Mouse (Mus musculus): ENCODE measurements around the gene Camk2n1.
A peak's percentile ranks its signal among the peaks of the same experiment; 100 is the strongest.

Camk2n1 gene

GRCm38 (mm10) chr4:138465446-138465845 is 11.3 kb downstream of the Camk2n1 start:
- DNase-seq: no peak

DNA sequence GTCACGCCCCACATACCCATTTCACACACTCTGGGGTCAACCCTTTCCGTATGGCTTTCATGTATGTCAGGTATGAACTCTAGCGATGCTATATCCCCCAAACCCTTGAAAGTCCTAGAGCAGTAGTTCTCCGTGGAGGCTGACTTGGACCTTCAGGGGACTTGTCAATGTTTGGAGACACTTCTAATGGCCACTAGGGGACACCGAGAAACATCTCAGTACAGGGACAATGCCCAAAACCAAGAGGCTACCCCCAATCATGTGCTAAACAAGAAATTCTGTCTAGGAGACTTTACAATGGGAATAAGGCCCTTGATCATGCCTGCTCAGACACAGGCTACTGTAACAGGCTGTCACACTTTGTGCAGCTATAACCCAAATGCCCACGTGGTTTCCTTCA is 12.6 kb downstream of the Camk2n1 start:
- DNase-seq: no peak

- no peak for DNase-seq
Measured at GRCm38 (mm10) chr4:138467451-138467850, 13.3 kb downstream of the Camk2n1 start.

GRCm38 (mm10) chr4:138469080-138469479 is 15.0 kb downstream of the Camk2n1 start:
- no peak for DNase-seq

- DNase-seq: no peak
Measured at GRCm38 (mm10) chr4:138471241-138471640, 17.1 kb downstream of the Camk2n1 start.

DNA sequence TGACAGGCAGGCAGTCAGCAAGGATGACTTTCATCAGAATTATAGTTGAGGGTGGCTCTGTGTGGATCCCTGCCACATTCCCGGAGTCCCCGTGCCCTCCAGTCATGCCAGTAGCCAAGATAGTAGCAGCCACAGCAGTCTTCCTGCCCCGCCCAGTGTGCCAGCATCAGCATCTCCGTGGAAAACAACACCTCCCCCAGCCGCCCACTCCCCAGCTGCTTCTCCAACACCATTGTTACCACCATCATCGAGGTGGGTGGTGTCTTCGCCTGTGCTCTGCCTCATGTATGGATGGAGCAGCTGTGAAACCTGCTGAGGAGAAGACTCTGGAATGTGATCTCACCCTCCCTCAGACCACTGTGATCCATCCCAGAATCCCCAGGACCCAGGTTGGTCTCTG is 25.5 kb downstream of the Camk2n1 start:
- no peak for DNase-seq

DNA sequence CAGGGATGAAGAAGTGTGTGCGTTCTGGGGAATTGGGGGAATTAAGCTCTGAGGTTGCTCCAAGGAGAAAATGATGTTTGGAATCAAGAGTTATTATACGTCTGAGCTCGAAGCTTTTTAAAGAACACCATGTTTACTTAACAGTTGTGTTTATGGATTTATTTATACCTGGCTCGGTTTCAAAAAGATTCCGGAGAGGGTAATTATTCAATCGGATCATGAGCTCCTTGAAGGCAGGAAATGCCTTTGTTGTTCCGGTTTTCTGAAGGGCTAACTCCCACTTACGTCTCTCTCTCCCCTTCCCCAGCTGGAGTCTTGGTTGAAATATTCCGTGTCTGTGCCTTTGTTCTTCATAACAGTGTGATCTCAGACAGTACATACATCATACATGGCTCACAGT is 26.8 kb downstream of the Camk2n1 start:
- DNase-seq: no peak

DNA sequence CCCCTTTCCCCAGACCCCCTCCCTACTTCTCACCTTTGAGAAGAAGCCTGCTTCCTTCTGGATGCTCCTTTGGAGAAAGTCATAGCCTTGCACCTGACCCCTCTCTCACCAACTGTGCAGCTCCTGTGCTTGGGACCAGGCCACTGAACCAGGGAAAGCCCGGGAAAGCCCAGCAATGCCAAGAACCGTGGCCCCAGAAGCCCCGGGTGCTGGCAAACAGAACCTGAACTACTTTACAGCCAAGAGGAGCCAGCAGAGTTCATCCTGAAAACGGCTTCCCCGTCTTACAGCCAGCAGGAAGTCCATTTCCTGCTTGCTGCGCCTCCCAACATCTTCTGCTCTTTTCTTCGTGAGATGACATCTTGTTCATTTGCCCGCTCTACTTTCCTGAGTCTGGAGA is 28.6 kb downstream of the Camk2n1 start:
- no peak for DNase-seq

DNA sequence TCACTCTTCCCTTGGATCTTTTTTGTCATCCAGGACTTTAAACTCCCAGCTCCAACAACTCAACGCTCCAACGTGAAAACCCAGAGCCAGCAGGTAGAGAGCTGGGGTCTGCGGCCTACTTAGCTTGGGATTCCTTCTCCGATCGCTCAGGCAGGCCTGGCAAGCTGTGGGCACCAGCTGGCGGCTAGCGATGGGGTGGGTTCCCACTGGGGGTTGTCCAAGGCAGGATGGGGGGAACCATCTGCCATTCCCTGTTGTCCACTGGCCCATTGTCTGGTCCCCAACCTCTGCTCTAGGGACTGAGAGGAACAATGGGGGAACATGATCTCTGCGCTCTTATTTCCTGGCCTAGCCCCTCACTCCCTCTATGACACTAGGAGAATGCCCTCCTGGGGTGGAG is 34.1 kb downstream of the Camk2n1 start:
- DNase-seq: no peak

DNA sequence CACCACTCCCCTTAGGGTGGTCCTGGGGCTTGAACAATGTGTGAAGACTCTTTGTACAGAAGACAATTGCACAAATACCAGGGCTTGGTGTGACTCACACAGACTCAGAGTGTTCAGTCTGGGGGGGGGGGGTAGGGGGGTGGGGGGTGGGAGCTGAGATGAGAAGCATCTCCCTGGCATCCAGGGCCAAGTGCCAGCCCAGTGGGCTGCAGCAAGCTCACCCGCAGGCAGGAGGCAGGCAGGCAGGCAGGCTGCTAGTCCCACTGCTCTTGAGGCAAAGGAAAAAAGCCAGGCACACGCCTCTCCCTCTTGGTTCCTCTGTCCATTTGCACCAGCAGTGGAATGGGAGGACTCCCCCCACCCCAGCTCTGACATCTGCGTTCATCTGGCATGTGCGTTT is 37.0 kb downstream of the Camk2n1 start:
- no peak for DNase-seq

GRCm38 (mm10) chr4:138493161-138494001 is 39.3 kb downstream of the Camk2n1 start:
- peak; percentile 64 for DNase-seq

GRCm38 (mm10) chr4:138494905-138495304 is 40.8 kb downstream of the Camk2n1 start:
- DNase-seq: peak; percentile 19

GRCm38 (mm10) chr4:138495775-138496174 is 41.7 kb downstream of the Camk2n1 start:
- peak; percentile 33 for DNase-seq

DNA sequence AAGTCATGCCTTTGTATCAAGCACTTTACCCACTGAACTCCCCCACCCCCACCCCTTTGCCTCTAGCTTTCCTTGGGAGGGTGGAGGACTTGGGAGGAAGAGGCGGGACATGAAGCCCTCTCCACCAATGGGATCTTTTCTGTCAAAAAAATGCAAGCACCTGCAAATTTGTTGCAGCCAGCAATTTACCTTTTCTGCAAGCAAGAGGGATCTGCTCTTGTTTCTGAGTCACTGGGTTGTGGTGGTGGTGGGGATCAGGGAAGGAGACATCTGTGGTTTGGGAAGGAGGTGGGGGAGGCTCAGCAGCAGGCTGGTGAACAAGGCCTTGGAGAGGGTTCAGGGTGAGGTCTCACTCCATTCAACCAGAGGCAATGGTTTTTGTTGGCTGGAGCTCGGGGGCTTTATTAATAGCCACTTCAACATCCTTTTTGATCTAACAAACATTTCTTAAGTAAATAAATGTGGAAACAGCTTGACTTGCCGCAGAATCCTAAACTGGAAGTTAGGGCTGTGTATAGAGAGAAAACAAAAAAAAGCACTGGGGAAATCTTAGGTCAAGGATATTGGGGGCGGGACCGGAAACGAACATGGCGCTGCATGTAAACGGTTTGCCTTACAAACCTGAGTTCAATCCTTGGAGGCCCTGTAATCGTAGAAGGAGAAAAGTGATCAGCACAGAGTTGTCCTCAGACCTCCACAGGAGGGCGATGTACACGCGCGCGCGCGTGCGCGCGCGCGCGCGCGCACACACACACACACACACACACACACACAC is 42.8 kb downstream of the Camk2n1 start:
- DNase-seq: peak; percentile 43

- DNase-seq: no peak
Measured at GRCm38 (mm10) chr4:138499856-138500645, 45.9 kb downstream of the Camk2n1 start.

GRCm38 (mm10) chr4:138501048-138501447 is 46.9 kb downstream of the Camk2n1 start:
- DNase-seq: no peak

DNA sequence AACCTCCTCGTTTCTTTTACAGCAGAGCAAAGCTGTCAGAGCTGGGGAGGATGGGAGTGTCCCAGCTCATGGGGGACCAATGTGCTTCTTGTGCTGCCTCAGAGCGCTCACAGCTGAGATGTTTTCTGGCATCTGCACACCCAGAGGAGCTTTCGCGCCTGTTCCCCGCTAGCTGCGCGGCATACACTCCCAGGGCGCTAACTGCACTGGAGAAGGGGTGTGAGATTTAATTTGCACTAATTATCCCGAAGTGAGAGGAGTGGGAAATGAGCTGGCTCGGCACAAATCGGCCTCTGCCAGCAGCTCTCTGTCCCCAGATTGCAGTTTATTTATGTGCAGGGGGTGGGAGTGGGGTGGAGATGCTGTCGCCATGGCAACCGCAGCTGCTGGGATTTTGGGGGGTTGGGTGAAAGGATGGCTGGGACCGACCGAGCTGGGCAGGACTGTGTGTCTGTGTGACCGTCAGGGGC is 50.6 kb downstream of the Camk2n1 start:
- no peak for DNase-seq

- peak; percentile 50 for DNase-seq
Measured at GRCm38 (mm10) chr4:138505171-138505870, 51.2 kb downstream of the Camk2n1 start.

DNA sequence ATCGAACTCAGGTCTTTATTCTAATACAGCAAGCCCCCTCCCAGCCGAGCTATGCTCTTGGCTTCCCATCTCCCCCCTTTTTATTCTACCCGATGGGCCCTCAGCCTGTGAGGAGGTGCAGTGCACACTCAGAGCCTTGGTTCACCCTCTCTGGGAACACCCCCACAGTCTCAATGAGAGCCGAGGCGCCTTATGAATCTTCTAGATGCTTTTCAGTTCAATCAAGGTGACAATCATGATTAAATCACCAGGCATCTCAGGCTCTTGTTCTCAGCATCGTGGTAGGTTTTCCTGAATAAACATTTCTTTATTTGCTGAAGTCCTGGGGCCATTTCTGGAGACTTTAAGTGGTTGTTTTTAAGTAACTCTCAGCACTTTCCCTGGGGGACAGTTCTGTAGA is 53.8 kb downstream of the Camk2n1 start:
- no peak for DNase-seq

All from lung, postnatal 14 days (tissue).